Mouse (Mus musculus): Measurements from ENCODE around the gene Bola2.

- no peak for TF ChIP-seq POLR2A (IDR thresholded peaks at IDR 0.05; ENCODE audit: insufficient read depth, low read depth, low read length)
- no peak for TF ChIP-seq CTCF (IDR thresholded peaks at IDR 0.05)
Observed at GRCm38 (mm10) chr7:126702861-126703756, 7.9 kb downstream of the Bola2 start.
